Mouse (Mus musculus) ES-Bruce4 (cell line): ENCODE data around the gene Tbl2.

ENCODE experiments used
- CTCF ChIP-seq: IDR thresholded peaks from one replicate; pipeline ENCODE4 v1.8.1; 2011; ENCODE audit warnings: low read depth, low read length
- EP300 ChIP-seq: IDR thresholded peaks from 2 replicates; pipeline ENCODE4 v1.6.1; 2011; ENCODE audit warnings: low read depth, low read length; ENCODE audit not compliant: insufficient read depth
- POLR2A ChIP-seq: IDR thresholded peaks from one replicate; pipeline ENCODE4 v1.8.1; 2011; ENCODE audit warnings: low read length; ENCODE audit not compliant: insufficient read depth

GRCm38 (mm10) chr5:135156496-135156895 is 7.0 kb downstream of the Tbl2 start:
- TF ChIP-seq EP300 = no peak
- peak; percentile 31 for TF ChIP-seq CTCF
- TF ChIP-seq POLR2A = no peak
